Mouse (Mus musculus) CD4-positive, CD25-positive, alpha-beta regulatory T cell, adult 2 months (primary cell): Measurements from ENCODE around the gene Foxc2.
A peak's percentile ranks its signal among the peaks of the same experiment; 100 is the strongest.
"Not testable (repeated sequence)": the region's sequence is repeated elsewhere in the genome, so short reads cannot be mapped to it uniquely, and the experiment has no call there.

ENCODE experiments used
- DNase-seq: peaks from one replicate; pipeline ENCODE4 v3.0.0-alpha.2; 2012; ENCODE audit warnings: low read depth, low spot score

Foxc2 gene

DNA sequence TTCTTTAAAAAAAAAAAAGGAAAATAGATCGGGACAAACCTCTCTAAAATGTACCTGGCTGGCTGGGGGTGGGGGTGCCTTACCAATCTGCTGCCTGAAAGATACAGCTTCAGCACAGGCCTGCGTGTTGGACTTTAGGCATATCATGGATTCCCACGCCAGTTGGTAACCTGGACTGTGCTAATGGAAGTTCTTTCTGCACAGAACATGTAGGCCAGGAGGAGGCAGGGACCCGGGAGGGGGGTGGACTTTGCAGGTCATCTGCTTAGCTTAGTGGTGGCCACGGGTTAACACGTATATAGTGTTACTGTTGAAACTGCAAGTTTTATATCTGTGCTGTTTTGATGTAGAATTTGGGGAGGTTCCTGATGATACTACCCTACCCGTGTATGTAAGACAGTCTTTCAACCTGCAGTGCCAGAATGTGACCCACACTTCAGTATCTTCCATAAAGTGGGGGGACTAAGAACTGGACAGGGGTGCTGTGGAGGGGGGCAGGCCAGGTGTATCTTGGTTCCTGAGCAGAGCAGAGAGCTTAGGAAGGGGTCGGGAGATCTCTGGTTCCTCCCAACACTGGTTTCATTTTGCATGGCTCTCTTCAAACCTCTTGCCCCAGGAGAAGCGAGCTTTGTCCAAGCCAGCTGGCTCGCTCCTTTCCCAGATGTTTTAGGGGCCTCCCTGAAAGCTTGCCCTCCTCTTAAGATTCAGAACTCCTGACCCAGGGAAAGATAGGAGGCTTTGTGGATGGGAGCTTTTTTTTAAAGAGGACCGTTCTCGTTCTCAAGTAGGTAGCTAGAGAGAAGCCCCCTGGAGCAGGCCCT, 3.9 kb downstream of the Foxc2 start:
- no peak for DNase-seq

DNA sequence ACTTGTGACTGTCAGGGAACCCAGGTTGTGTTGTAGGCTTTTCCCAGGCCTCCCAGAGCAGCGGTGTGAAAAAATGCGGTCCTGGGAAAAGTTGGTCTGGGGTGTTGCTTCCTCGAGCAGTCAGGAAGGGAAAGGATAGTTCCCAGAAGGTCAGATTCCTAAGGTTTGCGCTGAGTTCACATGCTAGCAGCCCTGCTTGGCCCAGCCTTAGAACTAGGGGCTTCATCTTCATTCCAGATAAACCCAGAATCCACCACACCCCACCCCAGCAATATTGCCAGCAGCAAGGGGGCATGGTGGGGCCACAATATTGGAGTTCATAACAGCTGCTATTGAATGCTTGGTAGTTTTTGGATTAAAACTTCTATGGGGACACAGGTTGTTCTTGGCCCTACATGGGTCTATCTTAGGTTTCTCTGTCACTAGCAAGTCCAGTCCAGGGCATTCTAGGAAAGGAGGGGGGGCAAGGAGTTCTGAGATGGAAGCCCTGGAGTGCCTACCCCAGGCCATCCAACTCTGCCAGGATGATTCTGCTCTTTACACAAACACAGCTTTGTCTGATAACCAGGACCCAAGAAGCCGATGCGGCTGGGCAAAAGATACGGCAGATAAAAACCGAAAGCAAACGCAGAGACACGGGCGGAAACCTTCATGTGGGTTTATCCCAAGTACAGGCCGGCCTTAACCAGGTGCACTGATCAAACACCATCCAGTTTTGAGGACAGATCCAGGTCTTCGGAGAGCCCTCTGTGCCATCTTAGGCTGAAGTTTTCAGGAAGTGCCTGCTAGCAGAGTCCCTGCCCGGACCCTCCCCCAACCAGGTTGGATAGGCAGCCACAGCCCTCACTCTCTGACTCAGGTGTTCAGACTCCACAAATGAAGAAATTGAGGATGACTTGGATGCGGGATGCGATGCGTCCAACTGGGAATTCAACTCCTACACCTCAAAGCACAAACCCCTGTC, 4.8 kb downstream of the Foxc2 start:
- DNase-seq = no peak

DNA sequence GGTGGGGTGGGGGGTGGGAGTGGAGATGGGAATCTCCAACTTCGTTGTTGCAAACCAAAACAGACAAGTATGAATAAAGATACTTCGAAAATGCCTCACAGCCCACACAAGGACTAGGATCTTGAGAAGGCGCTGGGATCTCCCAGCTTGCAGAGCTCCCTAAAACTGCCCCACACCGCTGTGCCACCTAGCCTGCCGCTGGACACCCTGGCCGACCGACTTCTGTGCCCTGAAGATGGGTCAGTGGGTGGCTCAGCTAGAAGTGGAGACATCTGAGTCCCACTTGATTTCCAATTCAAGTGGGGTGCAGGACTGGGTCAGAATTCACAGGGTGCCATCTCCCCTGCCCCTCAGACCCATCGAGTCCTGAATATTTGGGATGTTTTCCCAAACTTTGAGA, 5.7 kb downstream of the Foxc2 start:
- DNase-seq = no peak

DNA sequence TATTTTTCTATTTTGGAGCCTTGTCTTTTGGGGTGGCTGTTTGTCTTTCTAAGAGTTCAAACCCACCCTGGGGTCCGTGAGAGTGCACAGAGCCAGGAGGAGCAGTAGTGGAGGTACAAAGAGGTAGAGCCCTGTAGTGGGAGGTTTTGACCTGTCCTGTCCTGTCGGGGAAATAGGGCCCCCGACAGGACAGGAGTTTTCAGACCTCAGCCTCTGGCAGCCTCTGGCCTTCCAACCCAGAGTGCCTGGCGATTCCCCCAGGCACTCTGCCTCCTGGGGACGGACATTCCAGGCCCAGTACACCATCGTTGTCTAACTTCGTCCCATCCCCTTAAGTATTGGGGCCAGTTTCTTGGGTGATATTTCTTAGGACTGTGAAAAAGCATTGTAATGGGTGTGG, 6.4 kb downstream of the Foxc2 start:
- no peak for DNase-seq

DNA sequence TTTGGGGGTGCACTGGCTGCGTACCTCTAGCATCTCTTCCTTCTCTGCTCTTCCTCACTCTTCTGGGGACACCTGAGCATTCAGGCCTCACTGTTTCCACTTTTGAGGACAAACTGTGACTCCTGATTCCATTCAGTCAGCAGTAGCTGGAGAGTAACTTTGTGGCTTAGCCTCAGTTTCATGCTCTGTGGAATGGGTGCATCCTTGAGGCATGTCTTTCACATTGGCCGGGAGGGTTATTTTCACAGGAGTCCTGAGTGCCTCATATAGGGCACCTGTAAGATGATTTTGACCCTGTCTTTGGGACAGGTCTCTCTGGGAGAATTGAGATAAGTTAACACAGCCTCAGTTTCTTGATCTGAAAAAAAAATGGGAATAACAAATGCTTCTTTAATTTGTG, 7.1 kb downstream of the Foxc2 start:
- DNase-seq = no peak

DNA sequence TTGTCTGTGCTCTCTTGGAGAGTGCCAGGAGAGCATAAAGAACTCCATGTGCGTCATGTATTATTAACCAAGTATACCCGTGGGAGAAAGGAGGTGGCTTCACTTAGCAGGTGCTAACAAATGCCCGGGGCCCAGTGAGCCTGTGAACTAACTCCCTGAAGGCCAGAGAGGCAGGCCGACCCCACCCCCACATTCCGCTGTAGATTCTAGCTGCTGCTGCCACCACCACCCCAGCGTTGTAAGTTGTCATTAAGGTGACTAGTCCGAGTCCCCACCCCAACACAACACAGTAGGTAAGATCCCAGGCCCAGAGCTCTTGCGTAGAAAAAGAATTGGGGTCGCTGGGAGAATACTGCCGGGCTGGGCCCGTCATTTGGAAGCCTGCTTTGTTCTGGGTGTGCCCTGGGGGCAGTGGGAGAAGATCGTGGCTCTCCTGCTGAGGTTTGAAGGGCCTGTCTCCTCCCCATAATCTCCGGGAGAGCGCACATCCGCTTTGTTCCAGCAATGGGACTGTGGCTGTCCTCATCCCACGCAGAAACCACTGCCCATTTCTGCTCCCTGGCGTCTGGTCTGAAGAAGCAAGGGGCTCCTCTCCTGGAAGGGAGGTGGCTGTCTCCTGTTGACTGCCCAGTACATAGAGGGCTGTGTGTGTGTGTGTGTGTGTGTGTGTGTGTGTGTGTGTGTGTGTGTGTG, 8.7 kb downstream of the Foxc2 start:
- no peak for DNase-seq

DNA sequence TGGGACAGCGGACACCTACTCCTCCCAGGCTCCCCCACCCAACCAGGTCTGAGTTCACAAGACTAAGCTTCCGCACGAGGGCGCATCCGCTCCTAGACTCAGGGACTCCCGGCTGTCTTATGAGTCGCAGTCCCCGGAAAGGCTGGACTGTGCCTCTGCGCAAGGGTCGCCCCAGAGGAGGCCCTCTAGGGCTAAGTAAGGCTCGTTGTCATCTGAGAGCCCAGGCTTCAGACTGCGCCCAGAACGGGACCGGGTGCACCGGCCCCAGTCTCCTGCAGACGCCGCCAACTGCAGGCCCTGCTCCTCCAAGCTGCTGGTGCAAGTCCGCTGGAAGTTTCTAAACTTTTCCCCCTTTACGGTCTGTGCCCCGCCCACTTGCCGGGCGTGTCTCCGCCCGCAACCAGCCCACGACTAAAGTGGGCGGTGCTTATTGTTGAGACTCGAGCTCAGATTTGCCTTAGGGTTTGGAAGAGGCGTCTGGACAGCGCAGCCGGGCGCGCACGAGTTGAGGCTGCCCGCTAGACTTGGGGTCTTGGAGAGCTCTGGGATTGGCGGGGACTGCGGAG, 9.4 kb downstream of the Foxc2 start:
- DNase-seq = peak; percentile 28

DNA sequence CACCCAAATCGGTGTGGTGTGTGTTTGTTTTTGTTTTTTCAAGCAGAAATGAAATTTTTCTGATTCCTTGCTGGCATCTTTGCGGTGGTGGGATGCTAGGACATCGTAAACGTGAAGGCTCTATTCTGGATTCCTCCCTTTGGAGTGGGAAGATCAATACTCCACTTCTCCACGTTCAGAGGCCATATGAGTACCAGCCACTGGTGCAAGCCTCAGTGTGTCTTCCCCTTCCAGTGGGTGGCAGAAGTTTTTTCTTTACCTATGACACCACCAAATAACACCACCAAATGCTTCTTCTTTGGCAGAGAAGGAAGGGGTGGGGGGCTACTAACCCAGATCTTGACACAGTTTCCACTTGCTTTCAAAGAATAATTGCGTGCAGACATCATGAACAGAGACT, 10.2 kb downstream of the Foxc2 start:
- DNase-seq = no peak

DNA sequence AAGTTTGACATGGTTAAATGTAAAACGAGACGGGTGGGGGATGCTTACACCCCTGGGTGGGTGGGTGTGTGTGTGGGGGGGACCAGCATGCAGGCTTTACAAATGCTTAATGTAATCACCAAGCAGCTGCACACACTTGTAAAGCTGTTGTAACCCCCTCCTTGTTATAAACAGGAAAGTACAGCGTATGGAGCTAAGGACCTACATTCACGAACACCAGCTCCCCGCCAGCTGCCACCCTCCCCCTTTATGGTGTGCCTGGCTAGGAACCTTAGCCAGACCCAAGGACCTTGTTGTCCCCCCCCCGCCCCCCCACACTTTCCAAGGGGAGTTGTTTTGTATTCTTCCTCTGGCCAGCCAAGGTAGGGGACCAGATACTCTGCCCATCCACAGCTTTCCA, 10.7 kb downstream of the Foxc2 start:
- no peak for DNase-seq

DNA sequence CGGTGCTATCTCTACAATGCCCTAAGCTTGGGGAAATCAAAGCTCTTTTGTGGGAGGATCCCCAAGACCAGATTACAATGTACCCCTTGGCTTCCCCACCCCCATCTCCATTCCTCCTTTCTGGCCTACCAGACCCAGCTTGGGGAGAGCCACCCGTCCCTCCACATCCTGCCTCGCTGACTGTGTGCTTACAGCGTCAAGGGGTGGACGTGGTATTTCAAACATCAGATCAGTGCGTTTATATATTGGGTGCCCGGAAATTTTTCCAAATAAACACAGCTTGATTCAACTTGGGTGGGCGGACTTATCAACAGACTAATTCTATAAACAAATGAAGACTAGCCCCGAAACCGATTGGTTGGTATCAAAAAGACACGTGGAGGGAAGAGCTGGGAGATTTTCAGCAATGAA, 11.3 kb downstream of the Foxc2 start:
- no peak for DNase-seq

DNA sequence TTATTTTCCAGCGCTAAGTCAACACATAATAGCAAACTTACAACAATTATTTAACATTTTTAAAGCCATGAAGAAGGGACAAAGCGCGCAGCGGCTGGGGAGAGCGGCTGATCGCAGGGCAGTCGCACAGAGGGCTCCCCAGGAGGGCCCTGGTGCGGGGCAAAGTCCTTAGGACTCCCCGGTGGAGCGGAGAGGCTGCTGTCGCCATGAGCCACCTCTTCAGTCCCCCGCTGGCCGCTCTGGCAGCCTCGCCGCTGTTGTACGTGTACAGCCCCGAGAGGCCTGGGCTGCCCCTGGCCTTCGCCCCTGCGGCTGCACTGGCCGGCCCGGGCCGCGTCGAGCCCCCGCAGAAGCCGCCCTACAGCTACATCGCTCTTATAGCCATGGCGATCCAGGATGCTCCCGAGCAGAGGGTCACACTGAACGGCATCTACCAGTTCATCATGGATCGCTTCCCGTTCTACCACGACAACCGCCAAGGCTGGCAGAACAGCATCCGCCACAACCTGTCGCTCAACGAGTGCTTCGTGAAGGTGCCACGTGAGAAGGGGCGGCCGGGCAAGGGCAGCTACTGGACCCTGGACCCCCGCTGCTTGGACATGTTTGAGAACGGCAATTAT, 11.9 kb downstream of the Foxc2 start, which contains the start of gene Foxl1:
TSS of gene Foxl1 (plus strand) at position 185 of the 620 bp plus-strand sequence.
- no peak for DNase-seq

DNA sequence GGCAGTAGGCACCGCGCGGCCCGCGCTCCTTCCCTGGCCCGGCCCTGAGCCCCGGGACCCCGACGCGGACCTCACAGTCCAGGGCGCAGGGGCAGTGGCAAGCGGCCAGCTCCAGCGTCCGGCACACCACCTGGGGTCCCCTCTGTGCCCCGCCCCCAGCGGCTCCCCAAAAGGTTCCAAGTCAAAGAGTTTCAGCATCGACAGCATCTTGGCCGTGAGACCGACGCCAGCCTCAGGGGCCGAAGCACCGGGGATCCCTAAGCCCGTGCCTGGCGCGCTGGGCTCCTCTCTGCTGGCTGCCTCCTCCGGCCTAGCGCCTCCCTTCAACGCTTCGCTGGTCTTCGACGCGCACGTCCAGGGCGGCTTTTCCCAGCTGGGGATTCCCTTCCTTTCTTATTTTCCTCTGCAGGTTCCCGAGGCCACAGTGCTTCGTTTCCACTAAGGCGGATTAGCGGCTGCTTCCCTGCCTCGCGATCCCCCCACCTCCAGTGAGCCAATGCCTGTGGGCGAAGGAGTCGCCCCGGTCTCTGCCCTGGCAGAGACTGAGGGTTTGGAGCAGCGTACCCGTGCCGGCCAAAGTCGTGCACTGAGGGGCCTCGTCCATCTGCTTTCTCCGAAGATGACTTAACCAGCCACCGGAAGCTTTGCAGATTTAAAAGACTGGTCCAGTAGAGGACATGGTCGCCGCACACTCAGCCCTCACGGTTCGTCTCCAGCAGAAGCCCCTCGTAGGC, 12.7 kb downstream of the Foxc2 start:
- DNase-seq = no peak

DNA sequence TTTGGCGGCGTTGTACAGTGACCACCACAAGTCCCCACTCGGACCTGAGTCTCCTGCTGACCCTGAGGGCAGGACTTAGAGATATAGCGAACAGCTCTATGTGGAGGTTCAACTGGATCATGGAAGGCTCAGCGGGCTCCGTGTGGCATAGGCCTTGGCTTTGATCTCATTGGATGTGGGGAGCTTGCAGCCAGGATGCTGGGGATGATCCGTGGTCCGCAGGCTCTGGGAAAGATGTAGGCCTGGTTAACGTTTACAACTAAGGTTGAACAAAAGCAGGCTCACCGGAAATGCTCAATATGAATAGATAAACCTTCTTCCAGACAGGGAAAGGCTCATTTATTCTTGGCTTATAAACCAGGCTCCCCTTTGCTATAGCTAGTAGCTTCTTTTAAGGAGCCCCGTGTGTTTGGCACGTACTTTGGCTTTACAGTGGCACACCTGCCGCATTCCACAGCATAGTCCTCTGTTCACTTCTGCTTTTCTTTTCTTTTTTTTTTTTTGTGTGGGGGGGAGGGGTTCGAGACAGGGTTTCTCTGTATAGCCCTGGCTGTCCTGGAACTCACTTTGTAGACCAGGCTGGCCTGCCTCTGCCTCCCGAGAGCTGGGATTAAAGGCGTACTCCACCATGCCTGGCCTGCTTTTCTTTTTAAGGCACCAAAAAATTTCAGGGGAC, 13.4 kb downstream of the Foxc2 start:
- DNase-seq = no peak

DNA sequence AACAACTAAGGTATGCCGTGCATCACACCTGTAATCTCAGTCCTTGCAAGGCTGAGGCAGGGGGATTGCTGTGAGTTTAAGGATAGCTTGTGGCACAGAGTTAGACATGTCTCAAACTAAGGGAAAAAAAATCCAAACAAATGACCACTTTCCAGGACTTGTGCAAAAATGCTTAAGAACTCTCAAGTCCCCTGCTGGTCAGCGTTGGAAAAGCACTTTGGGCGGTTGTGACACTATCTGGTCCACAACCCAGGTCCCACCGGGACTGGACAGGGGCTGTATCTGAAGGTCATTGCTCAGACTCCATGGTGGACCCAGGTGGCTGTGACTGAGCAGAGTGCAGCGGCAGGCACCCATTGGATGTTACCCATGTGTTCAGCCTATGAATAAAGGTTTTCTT, 14.6 kb downstream of the Foxc2 start:
- peak; percentile 42 for DNase-seq

DNA sequence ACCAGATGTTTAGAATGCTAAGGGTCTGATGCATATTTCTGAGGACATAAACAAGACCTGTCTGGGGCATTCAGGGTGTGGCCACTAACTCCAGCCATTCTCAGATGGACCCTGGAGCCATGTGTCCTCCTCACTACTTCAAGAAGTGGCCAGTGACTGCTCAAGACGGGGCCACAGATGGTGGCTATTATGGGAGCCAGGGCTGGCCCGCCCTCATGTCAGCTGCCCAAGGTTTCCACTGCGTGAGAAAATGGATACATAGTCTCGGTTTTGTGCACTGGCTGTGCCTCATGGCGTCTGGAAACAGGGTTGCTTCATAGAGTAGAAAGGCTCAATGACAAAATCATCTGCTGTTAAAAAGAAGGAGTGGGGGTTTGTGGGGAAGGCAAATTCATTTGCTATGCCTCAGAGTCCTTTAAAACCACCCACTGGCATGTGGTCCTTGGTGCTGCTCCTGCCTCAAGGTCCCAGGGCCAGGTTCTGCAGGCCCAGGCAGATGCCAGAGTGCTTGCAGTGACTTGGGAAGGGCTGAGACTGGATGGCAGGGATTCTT, 17.1 kb downstream of the Foxc2 start:
- DNase-seq = no peak

DNA sequence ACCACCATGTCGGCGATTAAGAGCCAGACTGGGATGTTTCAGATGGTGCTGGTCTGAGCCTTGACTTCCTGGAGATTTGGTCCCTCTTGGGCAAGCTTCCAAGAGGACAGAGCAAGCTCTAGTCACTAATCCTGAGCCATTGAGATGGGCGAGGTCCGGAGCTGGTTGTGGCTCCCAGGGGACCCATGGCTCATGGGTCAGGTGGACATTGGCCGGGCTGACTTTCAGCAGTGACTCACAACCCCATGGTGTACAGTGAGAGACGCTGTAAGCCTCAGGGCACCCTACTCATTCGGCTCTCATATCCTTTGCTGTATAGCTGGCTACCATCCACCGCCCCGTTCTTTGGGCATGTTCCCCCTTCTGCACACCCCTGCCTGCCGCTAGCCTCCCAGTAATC, 18.1 kb downstream of the Foxc2 start:
- no peak for DNase-seq

DNA sequence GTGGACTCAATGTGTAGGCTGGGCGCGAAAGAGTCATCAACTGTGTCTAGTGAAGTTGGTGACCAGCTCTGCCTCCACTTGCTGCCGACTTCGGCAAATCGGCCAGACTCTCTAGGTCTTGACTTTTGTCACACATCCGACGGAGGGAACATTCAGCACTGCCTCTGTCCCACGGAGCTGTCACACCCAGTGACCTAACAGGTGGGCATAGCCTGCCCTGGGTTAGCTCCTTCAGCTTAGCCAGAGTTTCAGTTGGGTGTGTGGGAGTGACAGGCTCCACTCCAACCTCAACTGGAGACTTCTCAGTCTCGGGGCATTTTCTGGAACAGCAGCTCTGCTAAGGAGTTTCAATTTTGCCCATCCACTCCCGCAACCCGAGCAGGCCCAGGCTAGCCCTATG, 18.5 kb downstream of the Foxc2 start:
- DNase-seq = no peak

DNA sequence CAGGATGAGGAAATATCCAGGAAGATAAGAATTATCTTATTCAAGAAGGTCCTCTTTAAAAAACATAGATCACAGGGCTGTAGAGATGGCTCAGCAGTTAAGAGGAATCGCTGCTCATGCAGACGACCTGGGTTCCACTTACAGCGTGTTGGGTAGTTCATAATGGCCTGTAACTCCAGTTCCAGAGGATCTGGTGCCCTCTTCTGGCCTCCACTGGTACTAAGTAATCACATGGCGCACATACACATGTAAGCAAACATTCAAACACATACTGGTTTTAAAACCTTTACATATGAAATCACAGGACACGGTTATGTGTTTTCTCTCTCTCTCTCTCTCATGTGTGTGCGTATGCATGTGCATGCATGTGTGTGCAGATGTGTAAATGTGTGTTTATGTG, 20.9 kb downstream of the Foxc2 start:
- DNase-seq = no peak

DNA sequence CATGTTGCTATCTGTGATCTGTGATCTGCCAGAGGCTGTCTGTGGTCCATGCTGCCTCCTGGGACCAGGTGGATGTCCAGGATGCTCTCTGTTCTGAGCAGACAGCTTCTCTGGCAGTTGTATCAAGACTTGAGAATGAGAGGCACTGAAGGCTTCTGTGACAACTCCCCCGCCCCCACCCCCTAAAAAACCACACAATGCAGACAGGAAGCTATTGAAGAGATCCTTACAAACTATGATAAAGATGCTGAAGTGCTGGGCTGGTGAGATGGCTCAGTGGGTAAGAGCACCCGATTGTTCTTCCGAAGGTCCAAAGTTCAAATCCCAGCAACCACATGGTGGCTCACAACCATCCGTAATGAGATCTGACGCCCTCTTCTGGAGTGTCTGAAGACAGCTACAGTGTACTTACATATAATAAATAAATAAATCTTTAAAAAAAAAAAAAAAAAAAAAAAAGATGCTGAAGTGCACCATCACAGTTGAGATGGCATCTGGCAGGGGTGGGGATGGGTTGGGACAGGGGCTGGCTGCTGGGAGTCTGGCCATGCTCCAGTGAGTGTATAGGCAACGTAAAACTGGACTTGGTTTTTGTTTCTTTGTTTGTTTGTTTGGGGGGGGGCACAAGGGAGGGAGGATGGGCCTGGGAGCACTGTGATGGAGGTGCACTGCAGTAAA, 29.6 kb downstream of the Foxc2 start:
- DNase-seq = not testable (repeated sequence)
